Mouse (Mus musculus): ENCODE results near the gene Sema3a.

GRCm38 (mm10) chr5:13117236-13117635 lies 8.0 kb upstream of the Sema3a start:
- TF ChIP-seq CTCF (IDR thresholded peaks at IDR 0.05; ENCODE audit: extremely low read depth, insufficient read length, insufficient replicate concordance, low read depth, low read length) (no peak), POLR2A (IDR thresholded peaks at IDR 0.05; ENCODE audit: low read depth, low read length) (no peak)
